Mouse (Mus musculus) liver, embryonic 13.5 days (tissue): Measurements from ENCODE around the gene Nfyb. TPM values are rescaled to one million over a fixed set of nuclear protein-coding genes. Genes with fewer than 3 reads are reported as not detected.

Experiments used
- ATAC-seq: fragments of 200-750 bp; cut with Nextera tagmentation; 2 replicates; pipeline ENCODE4 v1.8.0; 2017; ENCODE audit warnings: low read depth, mild to moderate bottlenecking, moderate number of reproducible peaks, moderate library complexity
- DNase-seq: peaks from one replicate; pipeline ENCODE4 v3.0.0; 2022
- H3K27ac ChIP-seq: fragments of 300-500 bp; sonication (generic); 2 replicates; pipeline ENCODE4 v1.5.1; 2015; ENCODE audit warnings: moderate library complexity, mild to moderate bottlenecking, inconsistent platforms
- H3K27me3 ChIP-seq: fragments of 300-500 bp; sonication (generic); 2 replicates; pipeline ENCODE4 v1.6.1; 2015; ENCODE audit warnings: mild to moderate bottlenecking, inconsistent platforms
- H3K36me3 ChIP-seq: fragments of 300-500 bp; sonication (generic); 2 replicates; pipeline ENCODE4 v1.6.1; 2015; ENCODE audit warnings: mild to moderate bottlenecking, inconsistent platforms
- H3K4me1 ChIP-seq: fragments of 300-500 bp; sonication (generic); replicated peaks from 2 replicates; pipeline ENCODE4 v1.6.1; 2015; ENCODE audit warnings: inconsistent platforms
- H3K4me2 ChIP-seq: fragments of 300-500 bp; sonication (generic); 2 replicates; pipeline ENCODE4 v1.6.1; 2015; ENCODE audit warnings: inconsistent platforms, mild to moderate bottlenecking, moderate library complexity
- H3K4me3 ChIP-seq: fragments of 300-500 bp; sonication (generic); replicated peaks from 2 replicates; pipeline ENCODE4 v1.5.1; 2015; ENCODE audit warnings: mild to moderate bottlenecking, inconsistent platforms
- H3K9ac ChIP-seq: fragments of 300-500 bp; sonication (generic); 2 replicates; pipeline ENCODE4 v1.6.1; 2015; ENCODE audit warnings: mild to moderate bottlenecking, inconsistent platforms
- H3K9me3 ChIP-seq: fragments of 300-500 bp; sonication (generic); replicated peaks from 2 replicates; pipeline ENCODE4 v1.6.1; 2016; ENCODE audit warnings: inconsistent platforms
- WGBS: fragments of 180-500 bp; shearing (Covaris S2); methylation state at CpG from one replicate; pipeline ENCODE4 v1.1.7; 2015; ENCODE audit not compliant: insufficient replicate concordance; 5-methylcytosine and 5-hydroxymethylcytosine counted together
- polyA plus RNA-seq: library from polyadenylated mRNA; unstranded; fragments of >200 nt; fragmentation: Nextera tagmentation; extraction: Ambion mirVana; gene quantifications from 2 replicates; pipeline ENCODE4 v1.2.1, GENCODE M21; 2015

The Nfyb gene
- polyA plus RNA-seq, result 36.1 and 43.5 TPM in 2 replicates

GRCm38 (mm10) chr10:82763840-82764631 lies at the start of gene Nfyb:
Gene Nfyb (minus strand): TSS chr10:82764144.
- peak within 1 kb of the TSS; percentile 97 for H3K4me3 ChIP-seq
- DNase-seq (peak; percentile 94), ATAC-seq (peak; percentile 94)
- H3K9ac ChIP-seq, result peak within 1 kb of the TSS; percentile 100
- no peaks in the 10 kb centered on the region for H3K9me3 ChIP-seq
- peak within 1 kb of the TSS; percentile 81 for H3K4me2 ChIP-seq
- peak within 1 kb of the TSS; percentile 98 for H3K27ac ChIP-seq
- H3K4me1 ChIP-seq, result peaks cover 40% of the 10 kb centered on the region
- H3K27me3 ChIP-seq, result no peaks in the 10 kb centered on the region
- under 1% methylated on average over 67 of the region's 68 CpGs for WGBS
- peaks cover 25% of the 10 kb centered on the region for H3K36me3 ChIP-seq

GRCm38 (mm10) chr10:82811855-82812431 lies 48.0 kb upstream of the Nfyb start:
- Histone ChIP-seq H3K27me3 (peaks cover 4% of the 10 kb centered on the region; the same call in 1 of the 2 replicates), H3K27ac (no peak overlapping the region), H3K4me2 (peak overlapping the region; percentile 80), H3K4me1 (peaks cover 28% of the 10 kb centered on the region), H3K9me3 (no peaks in the 10 kb centered on the region), H3K4me3 (peak overlapping the region; percentile 59), H3K36me3 (no peaks in the 10 kb centered on the region), H3K9ac (peak overlapping the region; percentile 62)
- WGBS, result 3% methylated on average over 42 of the region's 52 CpGs
- peak; percentile 72 for ATAC-seq
- DNase-seq, result peak; percentile 57

- Histone ChIP-seq H3K9ac (no peak overlapping the region), H3K27me3 (peaks cover 4% of the 10 kb centered on the region; the same call in 1 of the 2 replicates), H3K27ac (no peak overlapping the region), H3K4me3 (no peak overlapping the region), H3K4me2 (no peak overlapping the region), H3K9me3 (no peaks in the 10 kb centered on the region), H3K4me1 (peaks cover 26% of the 10 kb centered on the region), H3K36me3 (no peaks in the 10 kb centered on the region)
- WGBS, result 35% methylated on average over 3 of the region's 3 CpGs
- DNase-seq (no peak), ATAC-seq (no peak)
Measured at GRCm38 (mm10) chr10:82809352-82809751, 45.4 kb upstream of the Nfyb start.

GRCm38 (mm10) chr10:82808891-82809290 lies 44.9 kb upstream of the Nfyb start:
- no peak overlapping the region for H3K4me2 ChIP-seq
- peaks cover 22% of the 10 kb centered on the region for H3K4me1 ChIP-seq
- H3K9me3 ChIP-seq, result no peaks in the 10 kb centered on the region
- no peak overlapping the region for H3K4me3 ChIP-seq
- WGBS, result 67% methylated on average over 8 of the region's 8 CpGs
- DNase-seq (no peak), ATAC-seq (no peak)
- H3K9ac ChIP-seq, result no peak overlapping the region
- peaks cover 4% of the 10 kb centered on the region; the same call in 1 of the 2 replicates for H3K27me3 ChIP-seq
- no peak overlapping the region for H3K27ac ChIP-seq
- H3K36me3 ChIP-seq, result no peaks in the 10 kb centered on the region

- H3K27ac ChIP-seq, result no peak overlapping the region
- H3K9ac ChIP-seq, result no peak overlapping the region
- no peak for DNase-seq
- WGBS, result 22% methylated on average over 6 of the region's 6 CpGs
- no peak overlapping the region for H3K4me2 ChIP-seq
- H3K9me3 ChIP-seq, result no peaks in the 10 kb centered on the region
- H3K36me3 ChIP-seq, result no peaks in the 10 kb centered on the region
- H3K27me3 ChIP-seq, result peaks cover 4% of the 10 kb centered on the region; the same call in 1 of the 2 replicates
- H3K4me1 ChIP-seq, result peaks cover 15% of the 10 kb centered on the region
- H3K4me3 ChIP-seq, result no peak overlapping the region
- ATAC-seq, result no peak
Measured at GRCm38 (mm10) chr10:82808155-82808554, 44.2 kb upstream of the Nfyb start.

- no peak overlapping the region for H3K27ac ChIP-seq
- H3K4me1 ChIP-seq, result peaks cover 13% of the 10 kb centered on the region
- no peak overlapping the region for H3K9ac ChIP-seq
- H3K4me3 ChIP-seq, result no peak overlapping the region
- no peaks in the 10 kb centered on the region for H3K27me3 ChIP-seq
- WGBS, result 66% methylated on average over 7 of the region's 7 CpGs
- DNase-seq (no peak), ATAC-seq (no peak)
- no peaks in the 10 kb centered on the region for H3K9me3 ChIP-seq
- no peak overlapping the region for H3K4me2 ChIP-seq
- H3K36me3 ChIP-seq, result no peaks in the 10 kb centered on the region
Measured at GRCm38 (mm10) chr10:82807238-82807637, 43.3 kb upstream of the Nfyb start.

GRCm38 (mm10) chr10:82806414-82806813 lies 42.5 kb upstream of the Nfyb start:
- Histone ChIP-seq H3K27me3 (no peaks in the 10 kb centered on the region), H3K36me3 (no peaks in the 10 kb centered on the region), H3K4me1 (peaks cover 10% of the 10 kb centered on the region; the same call in 1 of the 2 replicates), H3K4me3 (no peak overlapping the region), H3K9me3 (no peaks in the 10 kb centered on the region), H3K9ac (no peak overlapping the region), H3K27ac (peak overlapping the region; percentile 18), H3K4me2 (no peak overlapping the region)
- ATAC-seq (0 out of 2 replicates have a peak, but pooled peaks have one; percentile 34), DNase-seq (no peak)
- 74% methylated on average over 8 of the region's 8 CpGs for WGBS

- Histone ChIP-seq H3K27me3 (no peaks in the 10 kb centered on the region), H3K4me2 (no peak overlapping the region), H3K4me1 (peaks cover 10% of the 10 kb centered on the region; the same call in 1 of the 2 replicates), H3K36me3 (no peaks in the 10 kb centered on the region), H3K4me3 (no peak overlapping the region), H3K9ac (no peak overlapping the region), H3K27ac (peak overlapping the region; percentile 53; the same call in 1 of the 2 replicates), H3K9me3 (no peaks in the 10 kb centered on the region)
- ATAC-seq, result no peak; the same call in 1 of the 2 replicates
- no peak for DNase-seq
- WGBS, result 63% methylated on average over 6 of the region's 6 CpGs
Measured at GRCm38 (mm10) chr10:82805111-82805510, 41.2 kb upstream of the Nfyb start.

GRCm38 (mm10) chr10:82804396-82804795 lies 40.5 kb upstream of the Nfyb start:
- Histone ChIP-seq H3K27me3 (no peaks in the 10 kb centered on the region), H3K9ac (no peak overlapping the region), H3K9me3 (no peaks in the 10 kb centered on the region), H3K4me1 (peaks cover 10% of the 10 kb centered on the region; the same call in 1 of the 2 replicates), H3K4me3 (no peak overlapping the region), H3K4me2 (no peak overlapping the region), H3K36me3 (no peaks in the 10 kb centered on the region), H3K27ac (peak overlapping the region; percentile 53; the same call in 1 of the 2 replicates)
- no peak for DNase-seq
- no peak for ATAC-seq
- WGBS, result 66% methylated on average over 3 of the region's 3 CpGs

- Histone ChIP-seq H3K36me3 (no peaks in the 10 kb centered on the region), H3K9me3 (no peaks in the 10 kb centered on the region), H3K4me1 (peaks cover 19% of the 10 kb centered on the region), H3K4me2 (no peak overlapping the region), H3K27me3 (peaks cover 16% of the 10 kb centered on the region), H3K4me3 (no peak overlapping the region), H3K27ac (no peak overlapping the region), H3K9ac (no peak overlapping the region)
- WGBS, result 73% methylated on average over 5 of the region's 5 CpGs
- no peak for DNase-seq
- ATAC-seq, result no peak
Measured at GRCm38 (mm10) chr10:82800094-82800493, 36.1 kb upstream of the Nfyb start.

- H3K4me2 ChIP-seq, result no peak overlapping the region
- no peaks in the 10 kb centered on the region for H3K36me3 ChIP-seq
- peaks cover 23% of the 10 kb centered on the region for H3K4me1 ChIP-seq
- no peak overlapping the region for H3K9ac ChIP-seq
- no peak overlapping the region for H3K27ac ChIP-seq
- WGBS, result 43% methylated on average over 11 of the region's 11 CpGs
- no peaks in the 10 kb centered on the region for H3K9me3 ChIP-seq
- DNase-seq (no peak), ATAC-seq (no peak)
- H3K27me3 ChIP-seq, result peaks cover 19% of the 10 kb centered on the region
- H3K4me3 ChIP-seq, result no peak overlapping the region
Measured at GRCm38 (mm10) chr10:82798312-82798933, 34.5 kb upstream of the Nfyb start.
